Mouse (Mus musculus) testis, postnatal 14 days (tissue): ENCODE measurements around the gene Trem3.

ENCODE experiments used
- DNase-seq: peaks from one replicate; pipeline ENCODE4 v3.0.0; 2021; ENCODE audit warnings: low spot score

Gene Trem3

GRCm38 (mm10) chr17:48272158-48272557 lies 24.6 kb downstream of the Trem3 start:
- DNase-seq, result no peak

- DNase-seq, result no peak
Measured at GRCm38 (mm10) chr17:48272598-48272997, 25.0 kb downstream of the Trem3 start.

GRCm38 (mm10) chr17:48274098-48274497 lies 26.5 kb downstream of the Trem3 start:
- no peak for DNase-seq

DNA sequence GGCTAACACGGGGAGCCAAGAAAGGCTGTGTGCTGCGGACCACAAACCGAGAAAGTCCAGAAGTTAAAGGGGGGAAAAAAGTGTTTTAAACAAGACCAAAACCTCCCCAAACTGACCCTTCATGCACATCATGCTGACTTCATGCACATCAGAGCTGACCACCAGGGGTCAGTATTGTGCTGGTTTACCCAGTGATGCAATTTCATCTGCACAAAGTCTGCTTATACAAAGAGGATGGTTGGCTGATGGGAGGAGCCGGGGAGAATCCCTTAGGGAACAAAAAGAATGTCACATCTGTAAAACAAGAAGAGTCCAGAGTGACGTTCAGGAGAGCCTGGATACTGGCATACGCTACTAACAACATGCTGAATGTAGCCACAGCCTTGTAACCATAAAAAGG lies 27.3 kb downstream of the Trem3 start:
- peak; percentile 41 for DNase-seq

GRCm38 (mm10) chr17:48275736-48276135 lies 28.2 kb downstream of the Trem3 start:
- no peak for DNase-seq

DNA sequence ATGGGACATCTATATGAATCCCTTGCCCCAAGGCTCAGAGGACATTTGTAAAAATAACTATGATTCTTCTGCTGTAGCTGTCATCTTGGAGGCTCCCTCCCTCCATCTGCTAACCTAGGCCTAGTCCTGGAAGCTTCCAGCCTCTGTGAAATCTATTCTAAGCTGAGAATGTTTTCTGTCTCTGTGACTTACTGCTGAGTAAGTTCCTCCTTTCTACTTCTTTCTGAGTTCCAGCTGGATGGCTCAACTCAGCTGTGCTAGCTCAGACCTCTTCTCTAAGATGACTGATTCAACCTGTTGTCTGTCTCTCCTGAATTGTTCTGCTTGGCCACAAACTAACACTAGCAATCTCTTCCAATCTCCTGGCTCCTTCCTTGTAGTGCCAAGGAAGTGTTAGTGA lies 30.8 kb downstream of the Trem3 start:
- DNase-seq, result no peak

DNA sequence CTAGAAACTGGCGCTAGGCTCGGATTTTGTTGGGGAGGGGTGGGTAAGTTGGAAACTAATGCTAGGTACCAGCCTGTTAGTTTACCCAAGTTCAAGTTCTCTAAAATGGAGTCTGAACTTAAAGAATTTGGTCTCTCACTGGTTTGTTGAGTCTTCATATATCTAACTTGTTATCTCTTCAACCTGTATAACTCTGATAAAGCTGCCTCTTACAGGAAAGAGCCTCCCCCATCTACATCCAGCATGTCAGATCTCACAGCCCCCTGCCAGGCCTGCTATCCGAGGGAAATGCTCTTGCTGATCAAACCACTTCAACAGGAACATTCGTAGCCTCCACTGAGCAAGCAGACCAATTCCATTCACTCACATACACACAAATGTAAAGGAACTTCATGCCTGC lies 31.4 kb downstream of the Trem3 start:
- DNase-seq, result no peak

- no peak for DNase-seq
Measured at GRCm38 (mm10) chr17:48280943-48281738, 33.6 kb downstream of the Trem3 start.

DNA sequence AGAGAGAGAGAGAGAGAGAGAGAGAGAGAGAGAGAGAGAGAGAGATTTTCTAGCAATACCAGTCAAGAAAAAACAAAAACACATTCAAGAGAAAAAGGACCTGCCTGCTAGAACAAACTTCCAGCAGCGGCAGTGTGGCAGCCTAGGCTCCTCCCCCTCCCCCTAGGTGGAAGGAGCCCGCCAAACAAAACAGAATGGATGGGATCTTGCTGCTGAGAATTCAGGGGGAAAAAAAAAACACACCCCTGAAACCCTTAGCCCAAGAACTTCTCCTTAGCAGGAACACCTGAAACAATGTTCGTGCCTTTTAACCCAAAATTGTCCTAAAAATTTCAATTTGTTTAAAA lies 34.1 kb downstream of the Trem3 start:
- DNase-seq, result no peak

- DNase-seq, result no peak
Measured at GRCm38 (mm10) chr17:48286765-48287164, 39.2 kb downstream of the Trem3 start.

DNA sequence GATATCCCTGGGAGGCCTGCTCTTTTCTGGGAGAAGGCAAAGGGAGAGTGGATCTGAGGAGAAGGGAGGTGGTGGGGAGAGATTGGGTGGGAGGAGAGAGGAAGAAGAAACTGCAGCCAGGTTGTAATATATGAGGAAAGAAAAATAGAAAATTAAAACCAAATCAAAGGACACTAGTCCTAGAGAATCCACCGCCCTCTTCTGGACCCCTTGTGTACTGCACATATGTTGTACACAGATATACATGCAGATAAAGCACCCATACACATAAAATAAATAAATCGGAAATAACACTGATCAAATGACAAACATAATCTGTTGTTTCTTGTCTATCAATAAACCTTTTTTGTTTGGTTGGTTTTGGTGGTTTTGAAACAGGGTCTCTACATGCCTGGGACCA lies 39.7 kb downstream of the Trem3 start:
- no peak for DNase-seq

DNA sequence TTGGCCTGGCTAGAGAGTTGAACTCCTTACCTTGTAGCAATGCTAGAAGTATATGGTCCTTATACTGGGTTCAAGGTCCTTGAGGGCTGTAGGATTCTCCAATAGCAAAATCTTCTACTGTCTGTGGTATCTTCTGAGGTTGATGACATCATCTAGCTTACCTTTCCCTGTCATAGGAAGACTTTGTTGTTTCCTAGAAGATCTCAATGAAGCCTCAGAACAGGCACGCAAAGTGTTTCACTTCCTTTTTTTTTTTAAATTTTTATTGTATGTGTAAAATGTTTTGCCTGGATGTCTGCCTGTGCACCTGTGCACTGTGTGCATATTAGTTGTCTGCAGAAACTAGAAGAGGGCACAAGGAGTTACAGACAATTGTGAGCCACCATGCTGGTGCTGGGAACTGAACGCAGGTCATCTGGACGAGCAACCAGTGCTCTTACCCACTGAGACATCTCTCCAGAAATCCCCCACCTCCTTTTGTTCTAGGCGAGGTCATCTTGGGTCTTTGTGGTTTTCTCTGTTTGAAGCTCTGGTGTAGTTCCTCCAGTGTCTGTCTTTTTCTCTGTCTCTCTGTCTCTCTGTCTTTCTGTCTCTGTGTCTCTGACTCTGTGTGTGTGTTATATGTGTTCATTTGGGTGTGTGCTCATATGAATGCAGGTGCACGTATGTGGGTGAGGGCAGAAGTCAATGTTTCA lies 46.1 kb downstream of the Trem3 start:
- DNase-seq, result no peak

- DNase-seq, result no peak
Measured at GRCm38 (mm10) chr17:48299203-48299602, 51.6 kb downstream of the Trem3 start, which contains the start of gene Treml2. Gene Treml2 (plus strand): TSS chr17:48299498.

DNA sequence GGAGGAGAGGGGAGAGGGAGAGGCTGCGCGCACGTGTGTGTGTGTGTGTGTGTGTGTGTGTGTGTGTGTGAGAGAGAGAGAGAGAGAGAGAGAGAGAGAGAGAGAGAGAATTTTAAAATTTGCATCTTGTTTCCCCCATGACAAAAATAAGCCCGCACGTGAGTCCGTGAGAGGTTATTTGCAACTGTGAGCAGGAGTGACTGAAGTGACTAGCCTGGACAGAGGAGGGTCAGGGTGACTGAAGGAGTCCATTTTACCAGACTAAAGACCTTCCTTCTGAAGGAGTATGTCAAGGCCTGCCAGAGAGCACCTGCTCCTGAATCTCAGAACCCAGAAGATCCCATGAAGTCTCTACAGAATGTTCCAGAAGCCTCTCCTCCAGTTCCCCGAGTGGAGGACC lies 52.2 kb downstream of the Trem3 start:
- no peak for DNase-seq

GRCm38 (mm10) chr17:48300199-48300598 lies 52.6 kb downstream of the Trem3 start:
- DNase-seq, result no peak

DNA sequence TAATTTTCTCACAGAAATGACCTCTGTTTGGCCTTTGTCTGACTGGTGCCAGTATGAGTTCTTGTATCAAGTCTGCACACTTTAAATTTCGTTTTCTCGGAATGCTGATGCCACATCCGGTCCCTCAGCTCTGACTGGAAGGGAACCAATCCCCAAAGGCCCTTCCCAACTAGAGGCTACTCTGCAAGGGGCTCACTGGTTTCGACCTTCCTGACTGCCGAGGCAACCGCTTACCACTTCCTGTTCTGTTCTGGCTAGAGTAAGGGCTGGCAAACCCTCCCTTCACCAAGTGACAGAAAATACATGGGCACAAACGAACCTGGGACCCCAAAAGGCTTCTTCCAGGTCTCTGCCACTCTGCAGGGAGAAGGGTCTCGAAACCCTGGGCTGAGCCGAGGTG lies 53.3 kb downstream of the Trem3 start:
- no peak for DNase-seq

DNA sequence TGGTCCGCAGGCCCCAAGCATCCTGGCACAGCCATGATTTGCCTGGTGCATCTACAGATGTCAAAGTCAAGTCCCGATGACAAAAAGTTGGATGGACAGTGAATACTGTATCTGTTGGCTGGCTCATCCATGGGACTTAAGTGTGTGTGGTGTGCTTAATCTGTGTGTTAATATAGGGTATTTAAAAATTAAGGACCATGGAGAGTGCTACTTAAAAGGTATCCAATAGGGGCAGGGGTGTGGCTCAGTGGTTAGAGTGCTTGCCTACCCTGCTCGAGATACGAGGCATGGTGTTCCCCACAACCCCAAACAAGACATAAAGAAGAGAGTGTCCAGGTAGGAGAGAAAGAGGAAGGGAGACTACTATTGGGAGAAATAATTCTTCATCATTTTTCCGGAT lies 54.2 kb downstream of the Trem3 start:
- no peak for DNase-seq
